Mouse (Mus musculus): ENCODE measurements around the gene Fbxw5.

DNA sequence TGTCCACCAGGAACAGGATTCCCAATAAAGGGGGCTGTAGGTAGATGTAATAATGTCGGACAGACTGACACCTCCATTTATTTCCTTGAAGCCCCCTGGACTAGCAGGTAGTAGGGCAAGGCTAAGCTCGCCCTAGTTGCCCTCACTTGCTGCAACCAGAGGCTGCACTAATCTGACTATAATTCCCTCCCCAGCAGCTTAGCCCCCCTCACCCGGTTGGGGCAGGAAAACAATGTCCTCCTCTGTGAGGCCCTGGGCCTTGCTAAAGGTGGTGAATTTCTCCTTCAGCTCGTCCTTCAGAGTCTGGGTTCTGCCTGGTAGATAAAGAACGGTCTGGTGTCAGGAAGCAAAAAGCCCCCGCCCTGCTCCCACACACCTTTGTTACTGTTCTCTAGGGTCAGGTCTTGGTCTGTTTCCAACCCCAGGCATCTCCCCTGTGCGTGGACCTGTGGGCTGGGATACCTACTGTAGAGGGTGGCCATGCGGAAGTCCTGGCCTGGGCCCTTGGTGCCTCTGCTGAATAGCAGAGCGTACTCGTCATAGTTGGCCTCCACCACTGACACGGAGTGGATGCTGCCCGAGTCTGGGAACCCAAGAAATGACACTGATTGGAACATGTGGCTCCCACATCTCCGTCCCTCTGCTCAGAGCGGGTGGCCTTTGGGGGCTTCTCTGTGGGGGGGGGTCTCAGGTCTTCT is 32.8 kb upstream of the Fbxw5 start:
- TF ChIP-seq POLR2A (IDR thresholded peaks at IDR 0.05; ENCODE audit: borderline replicate concordance, extremely low read depth, insufficient read depth, insufficient read length, poor library complexity, severe bottlenecking) (no peak), CTCF (IDR thresholded peaks at IDR 0.05; ENCODE audit: borderline replicate concordance, extremely low read depth, insufficient read depth, insufficient read length) (no peak)

All from brain, embryonic 14.5 days (tissue).